Mouse (Mus musculus): ENCODE measurements at regions not wholly inside any gene's neighbourhood (a gene's known extent, or its start where the extent isn't known, plus 50 kb on each side); places are given as distances from the start of the nearest gene placed in this dataset.

GRCm38 (mm10) chr15:68635633-68636032 is 2134.9 kb upstream of the Lrrc6 start:
- no peak for DNase-seq (ENCODE audit: low read depth, low spot score)

- DNase-seq (ENCODE audit: low read depth, low spot score): no peak
These were observed 2126.3 kb upstream of the Lrrc6 start for GRCm38 (mm10) chr15:68626976-68627375.

- no peak for DNase-seq (ENCODE audit: low read depth, low spot score)
These were observed 2124.1 kb upstream of the Lrrc6 start for GRCm38 (mm10) chr15:68624831-68625230.

- DNase-seq (ENCODE audit: low read depth, low spot score): no peak
These were observed 2119.9 kb upstream of the Lrrc6 start for GRCm38 (mm10) chr15:68620417-68621214.

- DNase-seq (ENCODE audit: low read depth, low spot score): no peak
These were observed 2105.5 kb upstream of the Lrrc6 start for GRCm38 (mm10) chr15:68606110-68606791.

- DNase-seq (ENCODE audit: low read depth, low spot score): no peak
These were observed 2104.8 kb upstream of the Lrrc6 start for GRCm38 (mm10) chr15:68605478-68605877.

- DNase-seq (ENCODE audit: low read depth, low spot score): no peak
These were observed 2081.5 kb upstream of the Lrrc6 start for GRCm38 (mm10) chr15:68582177-68582576.

- DNase-seq (ENCODE audit: low read depth, low spot score): no peak
These were observed 2078.8 kb upstream of the Lrrc6 start for GRCm38 (mm10) chr15:68579486-68579885.

GRCm38 (mm10) chr15:68560654-68561053 is 2059.9 kb upstream of the Lrrc6 start:
- no peak for DNase-seq (ENCODE audit: low read depth, low spot score)

GRCm38 (mm10) chr15:68556133-68556532 is 2055.4 kb upstream of the Lrrc6 start:
- DNase-seq (ENCODE audit: low read depth, low spot score): no peak

- no peak for DNase-seq (ENCODE audit: low read depth, low spot score)
These were observed 2035.3 kb upstream of the Lrrc6 start for GRCm38 (mm10) chr15:68536055-68536325.

GRCm38 (mm10) chr15:68535297-68536054 is 2034.8 kb upstream of the Lrrc6 start:
- no peak for DNase-seq (ENCODE audit: low read depth, low spot score)

- no peak for DNase-seq (ENCODE audit: low read depth, low spot score)
These were observed 2020.0 kb upstream of the Lrrc6 start for GRCm38 (mm10) chr15:68520759-68521158.

- DNase-seq (ENCODE audit: low read depth, low spot score): no peak
These were observed 2011.7 kb upstream of the Lrrc6 start for GRCm38 (mm10) chr15:68512431-68512830.

GRCm38 (mm10) chr15:68508190-68508589 is 2007.5 kb upstream of the Lrrc6 start:
- no peak for DNase-seq (ENCODE audit: low read depth, low spot score)

GRCm38 (mm10) chr15:68506093-68506492 is 2005.4 kb upstream of the Lrrc6 start:
- DNase-seq (ENCODE audit: low read depth, low spot score): no peak

- no peak for DNase-seq (ENCODE audit: low read depth, low spot score)
These were observed 1995.7 kb upstream of the Lrrc6 start for GRCm38 (mm10) chr15:68496438-68496837.

- DNase-seq (ENCODE audit: low read depth, low spot score): no peak
These were observed 1984.1 kb upstream of the Lrrc6 start for GRCm38 (mm10) chr15:68484789-68485188.

- no peak for DNase-seq (ENCODE audit: low read depth, low spot score)
These were observed 1977.0 kb upstream of the Lrrc6 start for GRCm38 (mm10) chr15:68477745-68478144.

GRCm38 (mm10) chr15:68471928-68472327 is 1971.2 kb upstream of the Lrrc6 start:
- no peak for DNase-seq (ENCODE audit: low read depth, low spot score)

GRCm38 (mm10) chr15:68462851-68463250 is 1962.1 kb upstream of the Lrrc6 start:
- no peak for DNase-seq (ENCODE audit: low read depth, low spot score)

GRCm38 (mm10) chr15:68457239-68457638 is 1956.5 kb upstream of the Lrrc6 start:
- DNase-seq (ENCODE audit: low read depth, low spot score): no peak

GRCm38 (mm10) chr15:68451971-68452370 is 1951.3 kb upstream of the Lrrc6 start:
- DNase-seq (ENCODE audit: low read depth, low spot score): no peak
